Mouse (Mus musculus): ENCODE results near the gene Golga2. TPM values are rescaled to one million over a fixed set of nuclear protein-coding genes. Genes with fewer than 3 reads are reported as not detected.

The Golga2 gene
- total and polyA plus RNA-seq, 3 experiments, result 15.4 to 27.1 (median 23.0) TPM

GRCm38 (mm10) chr2:32315751-32316150 lies 28.6 kb downstream of the Golga2 start:
- Histone ChIP-seq H3K4me3 (replicated peaks in 1 of 3; ENCODE audit: low read depth in 2 of 3, low read length in 2 of 3, poor library complexity in 1 of 3) (no peak overlapping the region), H3K4me1 (ENCODE audit: control insufficient read depth in 1 of 2, insufficient read depth in 2 of 2) (peaks cover 14 to 25% of the 10 kb centered on the region in 2 experiments), H3K27ac (ENCODE audit: insufficient read depth, low read depth) (no peak overlapping the region), H3K4me2 (ENCODE audit: insufficient read depth, low read depth, poor library complexity, severe bottlenecking) (no peak overlapping the region; the same call in 1 of the 2 replicates), H3K79me2 (replicated peaks; ENCODE audit: control insufficient read depth, extremely low read depth, insufficient read depth, poor library complexity, severe bottlenecking) (no peaks in the 10 kb centered on the region), H3K9ac (ENCODE audit: insufficient read depth, low read depth) (no peak overlapping the region), H3K36me3 (replicated peaks in 1 of 2; ENCODE audit: control insufficient read depth in 1 of 2, insufficient read depth in 1 of 2, low read length in 1 of 2) (no peaks in the 10 kb centered on the region), H3K27me3 (replicated peaks) (peaks cover 52% of the 10 kb centered on the region), H3K9me3 (replicated peaks; ENCODE audit: low read length) (no peaks in the 10 kb centered on the region)
- dilution Hi-C loops (cut with MboI; ENCODE audit: extremely low pct_ligation_motif_present, extremely low pct_unique_long_range_greater_than_20kb, low sequenced_read_pairs) (no loop called here), in situ Hi-C loops (cut with MboI; ENCODE audit: low pct_ligation_motif_present, low pct_unique_long_range_greater_than_20kb, low sequenced_read_pairs) (no loop called here)
- TF ChIP-seq POLR2AphosphoS2 (IDR thresholded peaks at IDR 0.05; ENCODE audit: low read depth, low read length), result no peak
- no peak for TF ChIP-seq E2F4 (IDR thresholded peaks at IDR 0.05; ENCODE audit: insufficient replicate concordance, low read depth, low read length)
- TF ChIP-seq CTCF (conservative IDR thresholded peaks at IDR 0.05 in 1 of 2, IDR thresholded peaks at IDR 0.05 in 1 of 2; ENCODE audit: low read depth in 2 of 2, low read length in 2 of 2), result no peak
- TF ChIP-seq BHLHE40 (IDR thresholded peaks at IDR 0.05; ENCODE audit: low read depth, low read length), result no peak
- TF ChIP-seq JUN (IDR thresholded peaks at IDR 0.05; ENCODE audit: insufficient read depth, low read depth, low read length), result no peak
- no peak for TF ChIP-seq ETS1 (conservative IDR thresholded peaks at IDR 0.05; ENCODE audit: low read depth, low read length)
- TF ChIP-seq ELF1 (IDR thresholded peaks at IDR 0.05; ENCODE audit: low read depth, low read length), result no peak
- no peak for TF ChIP-seq UBTF (IDR thresholded peaks at IDR 0.05; ENCODE audit: low read depth, low read length)
- no peak for TF ChIP-seq MAZ (IDR thresholded peaks at IDR 0.05; ENCODE audit: low read depth, low read length)
- no peak for TF ChIP-seq TCF12 (IDR thresholded peaks at IDR 0.05; ENCODE audit: low read depth, low read length)
- TF ChIP-seq GABPA (IDR thresholded peaks at IDR 0.05; ENCODE audit: insufficient replicate concordance, low read depth, low read length), result no peak
- no peak for TF ChIP-seq HCFC1 (IDR thresholded peaks at IDR 0.05; ENCODE audit: low read depth, low read length)
- DNase-seq (ENCODE audit: extremely low read depth), result no peak

DNA sequence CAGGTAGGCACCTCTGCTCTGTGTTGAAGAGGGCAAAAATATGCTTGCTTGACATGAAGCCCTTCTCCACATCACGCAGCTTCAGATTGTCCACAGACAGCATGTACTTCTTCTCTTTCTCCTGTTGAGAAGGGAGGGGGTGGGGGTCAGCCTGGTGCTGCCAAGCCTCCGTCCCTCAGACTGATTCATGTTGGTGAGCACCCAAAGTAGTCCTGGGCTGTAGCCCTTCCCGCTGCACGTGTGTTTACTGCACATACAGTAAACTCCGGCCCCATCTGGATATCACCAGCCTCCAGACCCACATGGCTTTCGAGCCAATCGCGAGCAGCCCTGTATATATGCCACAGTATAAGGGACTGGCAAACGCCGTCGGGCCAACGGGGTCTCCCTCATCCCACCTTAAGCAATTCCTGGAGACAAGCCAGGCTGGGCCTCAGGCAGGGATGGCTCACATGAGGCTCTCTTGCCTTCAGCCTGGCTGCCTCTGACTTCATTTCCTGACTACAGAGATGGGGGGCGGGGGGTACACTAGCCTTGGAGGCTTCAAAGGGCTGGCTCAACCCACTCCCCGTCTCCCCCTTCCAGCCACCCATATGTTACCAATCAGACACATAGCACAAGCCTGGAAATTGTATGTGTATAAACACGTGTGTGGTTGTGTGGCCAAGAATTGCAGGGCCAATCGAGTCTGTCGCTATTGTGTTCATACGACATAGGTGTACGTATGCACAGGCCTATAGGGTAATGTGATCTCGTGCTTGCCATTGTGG lies 29.9 kb downstream of the Golga2 start:
- H3K27me3 ChIP-seq (replicated peaks), result peaks cover 63% of the 10 kb centered on the region
- H3K4me3 ChIP-seq (replicated peaks in 1 of 3; ENCODE audit: low read depth in 2 of 3, low read length in 2 of 3, poor library complexity in 1 of 3), result no peak overlapping the region
- no peaks in the 10 kb centered on the region for H3K36me3 ChIP-seq (replicated peaks in 1 of 2; ENCODE audit: control insufficient read depth in 1 of 2, insufficient read depth in 1 of 2, low read length in 1 of 2)
- H3K9ac ChIP-seq (ENCODE audit: insufficient read depth, low read depth), result no peak overlapping the region
- no peak for TF ChIP-seq TCF12 (IDR thresholded peaks at IDR 0.05; ENCODE audit: low read depth, low read length)
- no peaks in the 10 kb centered on the region for H3K9me3 ChIP-seq (replicated peaks; ENCODE audit: low read length)
- DNase-seq (ENCODE audit: extremely low read depth), result no peak
- no peak overlapping the region for H3K4me2 ChIP-seq (ENCODE audit: insufficient read depth, low read depth, poor library complexity, severe bottlenecking)
- H3K79me2 ChIP-seq (replicated peaks; ENCODE audit: control insufficient read depth, extremely low read depth, insufficient read depth, poor library complexity, severe bottlenecking), result no peaks in the 10 kb centered on the region
- H3K27ac ChIP-seq (ENCODE audit: insufficient read depth, low read depth), result no peak overlapping the region
- peaks cover 11 to 13% of the 10 kb centered on the region in 2 experiments for H3K4me1 ChIP-seq (ENCODE audit: control insufficient read depth in 1 of 2, insufficient read depth in 2 of 2)
- dilution Hi-C loops (cut with MboI; ENCODE audit: extremely low pct_ligation_motif_present, extremely low pct_unique_long_range_greater_than_20kb, low sequenced_read_pairs) (no loop called here), in situ Hi-C loops (cut with MboI; ENCODE audit: low pct_ligation_motif_present, low pct_unique_long_range_greater_than_20kb, low sequenced_read_pairs) (no loop called here)
